ENCODE assay signal across 8 mouse cellular contexts in the genomic region with DNA sequence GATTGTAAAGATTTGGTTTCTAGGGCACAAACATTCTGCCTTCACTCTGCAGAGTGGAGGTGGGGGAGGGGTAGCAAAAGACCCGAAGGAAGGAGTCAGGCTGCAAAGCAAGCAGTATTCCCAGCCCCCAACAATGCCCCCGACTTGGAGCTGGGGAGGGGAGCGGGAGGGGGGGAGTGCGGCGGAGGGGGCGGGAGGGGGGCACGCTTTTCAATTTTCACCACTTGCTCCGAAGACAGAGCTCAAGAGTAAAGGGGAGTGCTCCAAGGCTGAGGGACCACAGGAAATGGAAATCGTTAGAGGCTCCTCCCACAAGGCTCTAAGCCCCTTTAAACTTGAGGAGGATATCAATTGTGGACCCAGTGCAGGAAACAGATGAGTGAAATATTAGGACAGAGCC.
DNase-seq lines count a peak whose midpoint lies in the region; ATAC-seq and TF ChIP-seq lines count a peak whose summit lies in the region.

No protein-coding gene starts in this region.

- intact Hi-C loops in heart, postnatal 14 days (cut with DNase I): no loop called here
- intact Hi-C loops in left cerebral cortex, adult 2 months (cut with DNase I): loop anchor here (10.0 kb wide), 1 partner anchor 184 kb away; no protein-coding TSS in a partner anchor

- TF ChIP-seq CTCF in heart, postnatal 0 days (IDR thresholded peaks at IDR 0.05; ENCODE audit: low read depth): no peak
- no peak for TF ChIP-seq CTCF in left cerebral cortex, adult 2 months (IDR thresholded peaks at IDR 0.05)

- H3K4me3 ChIP-seq in heart, postnatal 0 days (ENCODE audit: low read depth, low read length): peak overlapping the region; percentile 30
- peak overlapping the region; percentile 15; the same call in 1 of the 2 replicates for H3K4me3 ChIP-seq in embryonic facial prominence, embryonic 11.5 days (ENCODE audit: low read depth, low read length)
- H3K4me3 ChIP-seq in intestine, embryonic 16.5 days (ENCODE audit: low read length): peak overlapping the region; percentile 12; the same call in 1 of the 2 replicates
- peak overlapping the region; percentile 9; the same call in 1 of the 2 replicates for H3K4me3 ChIP-seq in neural tube, embryonic 12.5 days
- no peak overlapping the region for H3K4me3 ChIP-seq in left cerebral cortex, adult 2 months

- H3K27ac ChIP-seq in heart, postnatal 0 days (ENCODE audit: low read depth): peak overlapping the region; percentile 51; the same call in 1 of the 2 replicates
- no peak overlapping the region for H3K27ac ChIP-seq in embryonic facial prominence, embryonic 11.5 days (replicated peaks; ENCODE audit: low read depth, low read length)
- H3K27ac ChIP-seq in intestine, embryonic 16.5 days (ENCODE audit: low read length): no peak overlapping the region
- no peak overlapping the region for H3K27ac ChIP-seq in neural tube, embryonic 12.5 days
- H3K27ac ChIP-seq in left cerebral cortex, adult 2 months: no peak overlapping the region

- no peak for TF ChIP-seq EP300 in heart, postnatal 0 days (IDR thresholded peaks at IDR 0.05; ENCODE audit: low read depth)

- 4% methylated on average over 8 of the region's 9 CpGs for WGBS in heart, postnatal 0 days
- WGBS in embryonic facial prominence, embryonic 11.5 days: 12% methylated on average over 9 of the region's 9 CpGs
- 8% methylated on average over 9 of the region's 9 CpGs for WGBS in intestine, embryonic 16.5 days
- 18% methylated on average over 9 of the region's 9 CpGs for WGBS in neural tube, embryonic 12.5 days

- no peak for DNase-seq in heart, postnatal 0 days (ENCODE audit: low spot score)
- DNase-seq in heart, postnatal 14 days: no peak
- DNase-seq in embryonic facial prominence, embryonic 11.5 days (ENCODE audit: low spot score): peak; percentile 68
- DNase-seq in left cerebral cortex, adult 2 months (ENCODE audit: extremely low spot score in 1 of 2, low spot score in 2 of 2): no peak
- no peak for DNase-seq in cerebellum, postnatal 36 days
- DNase-seq in adrenal gland, adult 18-20 months (ENCODE audit: low spot score in 2 of 2): no peak

- H3K9me3 ChIP-seq in heart, postnatal 0 days (replicated peaks; ENCODE audit: control insufficient read depth, low read length): no peaks in the 10 kb centered on the region
- H3K9me3 ChIP-seq in embryonic facial prominence, embryonic 11.5 days (replicated peaks; ENCODE audit: control insufficient read depth, low read length): no peaks in the 10 kb centered on the region
- no peaks in the 10 kb centered on the region for H3K9me3 ChIP-seq in intestine, embryonic 16.5 days (ENCODE audit: control insufficient read depth, low read length)
- no peaks in the 10 kb centered on the region for H3K9me3 ChIP-seq in neural tube, embryonic 12.5 days

- ATAC-seq in heart, postnatal 0 days (ENCODE audit: insufficient read depth, low read depth): no peak
- peak; percentile 67 for ATAC-seq in embryonic facial prominence, embryonic 11.5 days (replicated peaks; ENCODE audit: insufficient number of reproducible peaks, low FRiP score, low TSS enrichment, low read depth)
- no peak for ATAC-seq in intestine, embryonic 16.5 days
- no peak for ATAC-seq in neural tube, embryonic 12.5 days (ENCODE audit: low FRiP score, low read depth)

- H3K4me2 ChIP-seq in heart, postnatal 0 days (ENCODE audit: low read depth, low read length): peak overlapping the region; percentile 53
- peak overlapping the region; percentile 27 for H3K4me2 ChIP-seq in embryonic facial prominence, embryonic 11.5 days (ENCODE audit: low read depth, low read length)
- peak overlapping the region; percentile 37 for H3K4me2 ChIP-seq in intestine, embryonic 16.5 days (ENCODE audit: low read depth, low read length)
- peak overlapping the region; percentile 50 for H3K4me2 ChIP-seq in neural tube, embryonic 12.5 days (replicated peaks)

- H3K4me1 ChIP-seq in heart, postnatal 0 days (ENCODE audit: control insufficient read depth, insufficient read depth): peaks cover 18% of the 10 kb centered on the region; the same call in 1 of the 2 replicates
- no peaks in the 10 kb centered on the region for H3K4me1 ChIP-seq in embryonic facial prominence, embryonic 11.5 days (ENCODE audit: control insufficient read depth, insufficient read depth, low read length)
- no peaks in the 10 kb centered on the region for H3K4me1 ChIP-seq in intestine, embryonic 16.5 days (ENCODE audit: control insufficient read depth, insufficient read depth, low read length)
- no peaks in the 10 kb centered on the region for H3K4me1 ChIP-seq in neural tube, embryonic 12.5 days

- H3K27me3 ChIP-seq in heart, postnatal 0 days (ENCODE audit: control insufficient read depth, insufficient read depth, low read length): no peaks in the 10 kb centered on the region
- H3K27me3 ChIP-seq in embryonic facial prominence, embryonic 11.5 days (ENCODE audit: control insufficient read depth, insufficient read depth, low read length): no peaks in the 10 kb centered on the region
- no peaks in the 10 kb centered on the region for H3K27me3 ChIP-seq in intestine, embryonic 16.5 days (replicated peaks; ENCODE audit: control insufficient read depth, insufficient read depth, low read length)
- H3K27me3 ChIP-seq in neural tube, embryonic 12.5 days (replicated peaks): no peaks in the 10 kb centered on the region

- H3K9ac ChIP-seq in heart, postnatal 0 days (replicated peaks; ENCODE audit: low read depth, low read length): no peak overlapping the region
- H3K9ac ChIP-seq in embryonic facial prominence, embryonic 11.5 days (replicated peaks; ENCODE audit: low read length): no peak overlapping the region; the same call in 1 of the 2 replicates
- H3K9ac ChIP-seq in intestine, embryonic 16.5 days (ENCODE audit: low read depth, low read length): no peak overlapping the region
- H3K9ac ChIP-seq in neural tube, embryonic 12.5 days: no peak overlapping the region

- H3K36me3 ChIP-seq in heart, postnatal 0 days (replicated peaks; ENCODE audit: control insufficient read depth, insufficient read depth, low read length): peaks cover 8% of the 10 kb centered on the region
- H3K36me3 ChIP-seq in embryonic facial prominence, embryonic 11.5 days (replicated peaks; ENCODE audit: control insufficient read depth, insufficient read depth, low read depth, low read length): no peaks in the 10 kb centered on the region; the same call in 1 of the 2 replicates
- H3K36me3 ChIP-seq in intestine, embryonic 16.5 days (ENCODE audit: control insufficient read depth, insufficient read depth, low read length): no peaks in the 10 kb centered on the region
- H3K36me3 ChIP-seq in neural tube, embryonic 12.5 days: no peaks in the 10 kb centered on the region
